Mouse (Mus musculus): Measurements from ENCODE around the gene Mup8.
"Not testable (repeated sequence)": the region's sequence is repeated elsewhere in the genome, so short reads cannot be mapped to it uniquely, and the experiment has no call there.

The Mup8 gene

DNA sequence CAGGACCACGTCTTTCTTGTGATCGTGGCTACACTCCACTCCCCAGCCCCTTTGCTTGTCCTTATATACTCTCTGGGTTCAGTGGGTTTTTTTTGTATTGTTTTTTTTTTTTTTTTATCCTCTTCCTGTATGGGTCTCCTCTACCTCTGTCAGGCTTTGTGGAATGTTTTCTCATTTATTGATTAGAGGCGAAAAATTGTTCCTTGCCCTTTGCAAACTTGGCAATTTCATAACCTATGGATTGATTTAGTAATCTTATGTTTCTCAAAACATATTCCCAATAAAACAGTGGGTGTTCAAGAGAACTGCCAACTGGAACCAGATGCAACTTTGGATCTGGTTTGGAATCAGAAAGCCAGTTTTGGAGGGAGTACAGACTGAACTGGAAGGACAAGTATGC lies at the start of gene Mup8:
Gene Mup8, minus strand, starts transcription at position 101 of the 400 bp plus-strand sequence.
- DNase-seq (ENCODE audit: low read depth in 1 of 2, low spot score in 2 of 2): not testable (repeated sequence)

DNA sequence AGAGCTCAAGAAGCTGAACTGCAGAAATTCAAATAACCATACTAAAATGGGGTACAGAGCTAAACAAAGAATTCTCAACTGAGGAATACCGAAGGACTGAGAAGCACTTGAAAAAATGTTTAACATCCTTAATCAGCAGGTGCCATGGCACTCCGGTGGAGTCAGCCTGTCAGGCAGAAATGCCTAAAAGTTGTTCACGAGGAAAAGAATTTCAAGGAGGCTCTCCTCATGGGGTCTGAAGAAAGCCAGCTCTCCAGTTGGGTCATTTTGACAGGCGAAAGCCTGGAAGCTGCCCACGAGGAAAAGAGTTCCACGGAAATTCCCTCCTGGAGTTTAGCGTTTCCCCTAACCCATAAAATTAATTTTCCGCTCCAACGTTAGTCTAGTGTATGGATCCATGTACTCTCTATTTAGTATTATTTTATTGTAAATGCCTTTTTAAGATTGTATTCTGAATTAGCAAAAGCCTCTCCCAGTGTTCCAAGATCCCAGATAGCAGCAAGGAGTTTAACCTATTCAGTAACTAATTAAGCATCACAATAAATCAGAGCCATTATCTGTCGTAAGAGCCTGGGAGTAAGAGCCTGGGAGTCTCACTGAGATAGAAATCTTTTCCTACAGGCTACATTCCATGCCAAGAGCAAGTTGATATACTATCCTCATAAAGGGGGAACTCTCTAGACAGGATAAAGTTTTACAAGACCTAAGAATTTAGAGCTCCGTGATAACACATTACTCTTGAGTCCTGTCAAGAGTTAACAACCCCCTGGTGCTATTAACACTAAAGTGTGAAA lies 43.8 kb upstream of the Mup8 start:
- not testable (repeated sequence) for DNase-seq (ENCODE audit: low read depth in 1 of 2, low spot score in 2 of 2)

DNA sequence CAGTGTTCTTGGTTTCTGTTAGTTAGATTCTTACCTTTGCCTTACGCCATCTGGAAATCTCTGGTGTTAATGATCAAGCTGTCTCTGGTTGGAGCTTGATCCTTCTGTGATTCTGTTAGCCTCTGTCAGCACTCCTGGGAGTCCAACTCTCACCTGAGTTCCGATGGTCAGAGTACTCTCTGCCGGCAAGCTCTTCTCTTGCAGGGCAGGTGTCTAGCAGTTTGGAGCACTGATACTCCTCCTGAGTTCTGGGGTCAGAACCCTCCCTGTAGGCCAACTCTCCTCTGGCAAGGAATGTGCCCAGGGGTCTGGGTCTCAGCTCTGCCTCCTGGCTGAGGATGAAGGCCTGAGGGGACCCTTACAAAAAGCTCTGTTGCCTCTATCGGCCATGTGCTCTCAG lies 40.3 kb upstream of the Mup8 start:
- not testable (repeated sequence) for DNase-seq (ENCODE audit: low read depth in 1 of 2, low spot score in 2 of 2)
